Mouse (Mus musculus): Measurements from ENCODE around the gene Tnnc2. TPM values are rescaled to one million over a fixed set of nuclear protein-coding genes. Genes with fewer than 3 reads are reported as not detected.

Gene Tnnc2
- polyA plus RNA-seq, 1 experiment, result 0.62 TPM

DNA sequence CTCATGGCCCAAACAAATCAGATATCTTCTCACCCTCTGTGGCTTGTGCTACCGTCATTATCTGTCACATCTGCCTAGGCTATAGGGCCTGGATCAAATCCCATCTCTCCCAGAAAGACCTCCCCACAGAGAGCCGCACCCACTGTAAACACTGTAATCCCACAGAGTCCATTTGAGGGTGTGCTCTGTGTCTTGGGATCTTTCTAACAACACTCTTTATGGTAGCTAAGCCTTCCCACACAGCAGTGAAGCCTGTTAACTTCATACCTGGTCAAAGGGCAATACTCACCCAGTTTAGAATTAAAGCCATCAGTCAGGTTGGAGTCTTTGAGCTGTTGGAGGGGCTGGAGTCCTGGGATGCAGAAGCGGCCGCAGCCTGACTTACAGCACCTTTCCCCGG, 48.0 kb downstream of the Tnnc2 start:
- WGBS, result 81% methylated on average over 5 of the region's 5 CpGs
- TF ChIP-seq CTCF (IDR thresholded peaks at IDR 0.05; ENCODE audit: borderline replicate concordance, insufficient read depth, low read depth, low read length) (no peak), POLR2A (IDR thresholded peaks at IDR 0.05; ENCODE audit: borderline replicate concordance, insufficient read depth, low read length) (no peak)
- no peaks in the 10 kb centered on the region; the same call in 1 of the 2 replicates for H3K27me3 ChIP-seq (ENCODE audit: control insufficient read depth, insufficient read depth, low read length)
- no peak overlapping the region for H3K4me3 ChIP-seq (replicated peaks; ENCODE audit: insufficient read depth, low read depth, low read length)
- no peaks in the 10 kb centered on the region for H3K4me1 ChIP-seq (ENCODE audit: control insufficient read depth, insufficient read depth, low read length)
- no peak overlapping the region for H3K27ac ChIP-seq (ENCODE audit: insufficient read depth, low read length)
- no peak for DNase-seq

Other genes with a start within 250 kb of the Tnnc2 start
- 0.87 and 2.1 TPM in 2 replicates for gene Wfdc2, start 217.6 kb downstream of the Tnnc2 start, polyA plus RNA-seq (2012; rRNA removed)
- gene Spint3, start 206.5 kb downstream of the Tnnc2 start, polyA plus RNA-seq (2012; rRNA removed), result not detected in 2 replicates
- 0.24 TPM in 1 of 2 replicates, not detected in the other for gene Wfdc6a, start 194.5 kb downstream of the Tnnc2 start, polyA plus RNA-seq (2012; rRNA removed)
- gene Eppin, start 186.4 kb downstream of the Tnnc2 start, polyA plus RNA-seq (2012; rRNA removed), result not detected in 2 replicates
- 0.11 and 0.20 TPM in 2 replicates for gene Wfdc6b, start 166.4 kb downstream of the Tnnc2 start, polyA plus RNA-seq (2012; rRNA removed)
- 0.06 TPM in 1 of 2 replicates, not detected in the other for gene Wfdc8, start 166.3 kb downstream of the Tnnc2 start, polyA plus RNA-seq (2012; rRNA removed)
- not detected in 2 replicates for gene Wfdc16, start 141.2 kb downstream of the Tnnc2 start, polyA plus RNA-seq (2012; rRNA removed)
- gene Wfdc10, start 123.9 kb downstream of the Tnnc2 start, polyA plus RNA-seq (2012; rRNA removed), result not detected in 2 replicates
- not detected in 2 replicates for gene Wfdc9, start 123.4 kb downstream of the Tnnc2 start, polyA plus RNA-seq (2012; rRNA removed)
- not detected in 2 replicates for gene Wfdc11, start 105.9 kb downstream of the Tnnc2 start, polyA plus RNA-seq (2012; rRNA removed)
- gene Wfdc13, start 94.9 kb downstream of the Tnnc2 start, polyA plus RNA-seq (2012; rRNA removed), result not detected in 2 replicates
- not detected in 2 replicates for gene Spint4, start 81.5 kb downstream of the Tnnc2 start, polyA plus RNA-seq (2012; rRNA removed)
- gene Spint5, start 64.7 kb downstream of the Tnnc2 start, polyA plus RNA-seq (2012; rRNA removed), result not detected in 2 replicates
- gene Wfdc3, start 34.0 kb downstream of the Tnnc2 start, polyA plus RNA-seq (2012; rRNA removed), result 0.84 and 0.93 TPM in 2 replicates
- gene Dnttip1, start 34.0 kb downstream of the Tnnc2 start, polyA plus RNA-seq (2012; rRNA removed), result 43.1 and 44.3 TPM in 2 replicates
- gene Ube2c, start 10.1 kb downstream of the Tnnc2 start, polyA plus RNA-seq (2012; rRNA removed), result 0.55 and 1.0 TPM in 2 replicates
- gene Snx21, start 5.9 kb upstream of the Tnnc2 start, polyA plus RNA-seq (2012; rRNA removed), result 70.7 and 70.8 TPM in 2 replicates
- gene Acot8, start 24.9 kb upstream of the Tnnc2 start, polyA plus RNA-seq (2012; rRNA removed), result 36.5 and 39.3 TPM in 2 replicates
- 7.6 and 8.1 TPM in 2 replicates for gene Zswim3, start 25.1 kb upstream of the Tnnc2 start, polyA plus RNA-seq (2012; rRNA removed)
- gene Zswim1, start 42.7 kb upstream of the Tnnc2 start, polyA plus RNA-seq (2012; rRNA removed), result 19.4 and 20.0 TPM in 2 replicates
- gene Spata25, start 48.6 kb upstream of the Tnnc2 start, polyA plus RNA-seq (2012; rRNA removed), result 0.25 and 0.30 TPM in 2 replicates
- gene Ctsa, start 52.9 kb upstream of the Tnnc2 start, polyA plus RNA-seq (2012; rRNA removed), result 177 and 191 TPM in 2 replicates
- 6.1 and 6.3 TPM in 2 replicates for gene Neurl2, start 53.5 kb upstream of the Tnnc2 start, polyA plus RNA-seq (2012; rRNA removed)
- gene Pltp, start 77.7 kb upstream of the Tnnc2 start, polyA plus RNA-seq (2012; rRNA removed), result 203 and 218 TPM in 2 replicates
- gene Pcif1, start 99.3 kb upstream of the Tnnc2 start, polyA plus RNA-seq (2012; rRNA removed), result 54.9 and 56.3 TPM in 2 replicates
- gene Zfp335, start 131.8 kb upstream of the Tnnc2 start, polyA plus RNA-seq (2012; rRNA removed), result 32.0 and 34.7 TPM in 2 replicates
- gene Mmp9, start 160.8 kb upstream of the Tnnc2 start, polyA plus RNA-seq (2012; rRNA removed), result 3.3 and 3.7 TPM in 2 replicates
- 386 and 396 TPM in 2 replicates for gene Slc12a5, start 180.8 kb upstream of the Tnnc2 start, polyA plus RNA-seq (2012; rRNA removed)